Comparison of ENCODE assay signal across 8 mouse cellular contexts in genomic region chr7:126861429-126862130, GRCm38 (mm10). TPM values are rescaled to one million over a fixed set of nuclear protein-coding genes. Genes with fewer than 3 reads are reported as not detected.
DNase-seq lines count a peak whose midpoint lies in the region; ATAC-seq and TF ChIP-seq lines count a peak whose summit lies in the region.

Gene Hirip3 (plus strand): TSS chr7:126861972.

- peak; percentile 5; the same call in 1 of the 2 replicates for TF ChIP-seq CTCF in heart, adult 2 months (IDR thresholded peaks at IDR 0.05)

- peak within 1 kb of the TSS; percentile 86 for H3K4me2 ChIP-seq in embryonic facial prominence, embryonic 13.5 days
- H3K4me2 ChIP-seq in limb, embryonic 13.5 days (replicated peaks): peak within 1 kb of the TSS; percentile 88
- peak within 1 kb of the TSS; percentile 93 for H3K4me2 ChIP-seq in midbrain, embryonic 16.5 days (ENCODE audit: low read length)

- H3K9ac ChIP-seq in embryonic facial prominence, embryonic 13.5 days: peak within 1 kb of the TSS; percentile 85
- peak within 1 kb of the TSS; percentile 76 for H3K9ac ChIP-seq in heart, adult 2 months (ENCODE audit: low read depth, low read length)
- peak within 1 kb of the TSS; percentile 82 for H3K9ac ChIP-seq in limb, embryonic 13.5 days
- peak within 1 kb of the TSS; percentile 64 for H3K9ac ChIP-seq in midbrain, embryonic 16.5 days (ENCODE audit: low read depth, low read length)

- peak; percentile 78 for ATAC-seq in embryonic facial prominence, embryonic 13.5 days (ENCODE audit: insufficient number of reproducible peaks, insufficient read depth, low FRiP score, low TSS enrichment, low read depth)
- peak; percentile 92 for ATAC-seq in limb, embryonic 13.5 days (ENCODE audit: low FRiP score, low read depth)
- ATAC-seq in midbrain, embryonic 16.5 days: peak; percentile 91

- no peaks in the 10 kb centered on the region for H3K27me3 ChIP-seq in embryonic facial prominence, embryonic 13.5 days
- H3K27me3 ChIP-seq in heart, adult 2 months (ENCODE audit: control insufficient read depth, insufficient read depth, low read length): no peaks in the 10 kb centered on the region
- no peaks in the 10 kb centered on the region for H3K27me3 ChIP-seq in limb, embryonic 13.5 days
- H3K27me3 ChIP-seq in midbrain, embryonic 16.5 days (ENCODE audit: control insufficient read depth, insufficient read depth, low read depth, low read length): no peaks in the 10 kb centered on the region

- peaks cover 44% of the 10 kb centered on the region for H3K4me1 ChIP-seq in embryonic facial prominence, embryonic 13.5 days
- H3K4me1 ChIP-seq in heart, adult 2 months (ENCODE audit: control insufficient read depth, insufficient read depth, low read length): peaks cover 3% of the 10 kb centered on the region
- peaks cover 29% of the 10 kb centered on the region for H3K4me1 ChIP-seq in limb, embryonic 13.5 days
- H3K4me1 ChIP-seq in midbrain, embryonic 16.5 days (ENCODE audit: control insufficient read depth, insufficient read depth, low read length): peaks cover 21% of the 10 kb centered on the region

- H3K27ac ChIP-seq in embryonic facial prominence, embryonic 13.5 days: peak within 1 kb of the TSS; percentile 86
- peak within 1 kb of the TSS; percentile 90 for H3K27ac ChIP-seq in heart, adult 2 months
- peak within 1 kb of the TSS; percentile 84 for H3K27ac ChIP-seq in limb, embryonic 13.5 days
- H3K27ac ChIP-seq in midbrain, embryonic 16.5 days (ENCODE audit: low read length): peak within 1 kb of the TSS; percentile 80

- H3K36me3 ChIP-seq in embryonic facial prominence, embryonic 13.5 days: peaks cover 67% of the 10 kb centered on the region
- H3K36me3 ChIP-seq in heart, adult 2 months (ENCODE audit: control insufficient read depth, insufficient read depth, low read length): no peaks in the 10 kb centered on the region
- H3K36me3 ChIP-seq in limb, embryonic 13.5 days: peaks cover 62% of the 10 kb centered on the region
- peaks cover 22% of the 10 kb centered on the region for H3K36me3 ChIP-seq in midbrain, embryonic 16.5 days (ENCODE audit: control insufficient read depth, insufficient read depth, low read length)

- peak within 1 kb of the TSS; percentile 74 for H3K4me3 ChIP-seq in embryonic facial prominence, embryonic 13.5 days
- H3K4me3 ChIP-seq in heart, adult 2 months: peak within 1 kb of the TSS; percentile 59
- H3K4me3 ChIP-seq in limb, embryonic 13.5 days: peak within 1 kb of the TSS; percentile 75
- H3K4me3 ChIP-seq in midbrain, embryonic 16.5 days (ENCODE audit: low read depth, low read length): peak within 1 kb of the TSS; percentile 67

- 2% methylated on average over 42 of the region's 42 CpGs for WGBS in embryonic facial prominence, embryonic 13.5 days
- WGBS in heart, adult 2 months: under 1% methylated on average over 42 of the region's 42 CpGs
- under 1% methylated on average over 42 of the region's 42 CpGs for WGBS in limb, embryonic 13.5 days
- WGBS in midbrain, embryonic 16.5 days: 3% methylated on average over 42 of the region's 42 CpGs

- peak; percentile 90 for TF ChIP-seq POLR2A in heart, adult 2 months (IDR thresholded peaks at IDR 0.05; ENCODE audit: insufficient read depth, low read depth, low read length)

- intact Hi-C loops in heart, adult 2 months (cut with DNase I): loop anchor here (1.0 to 10.0 kb wide), 6 partner anchors 23 to 357 kb away; partner anchors contain the start of genes Atxn2l, Cdiptos, Kctd13 and Taok2

- H3K79me2 ChIP-seq in heart, adult 2 months (replicated peaks; ENCODE audit: control insufficient read depth, insufficient read depth, low read length): no peaks in the 10 kb centered on the region

- no peaks in the 10 kb centered on the region for H3K9me3 ChIP-seq in embryonic facial prominence, embryonic 13.5 days
- H3K9me3 ChIP-seq in limb, embryonic 13.5 days: no peaks in the 10 kb centered on the region
- H3K9me3 ChIP-seq in midbrain, embryonic 16.5 days (replicated peaks; ENCODE audit: control insufficient read depth, low read length, poor library complexity, severe bottlenecking): no peaks in the 10 kb centered on the region

- DNase-seq in 3134 (ENCODE audit: extremely low read depth, insufficient read length, low spot score): peak; percentile 95
- peak; percentile 97 for DNase-seq in adrenal gland, postnatal 36 days
- DNase-seq in heart, adult 2 months: peak; percentile 96 to 97
- DNase-seq in kidney, adult 8-10 months: peak; percentile 96 to 97
- peak; percentile 95 to 98 for DNase-seq in spleen, postnatal 10 days (ENCODE audit: low spot score in 2 of 2)

- peak; percentile 64; the same call in 1 of the 2 replicates for TF ChIP-seq EP300 in heart, adult 2 months (IDR thresholded peaks at IDR 0.05; ENCODE audit: insufficient read depth, low read depth, low read length)

RNA-seq across cellular contexts. Expression of gene Hirip3, which starts in this region (rescaled TPM):
- 10 to 100 TPM; 14.5 to 16.0 TPM for total RNA-seq in adrenal gland, postnatal 36 days (2021)
- polyA plus RNA-seq in embryonic facial prominence, embryonic 13.5 days (2015; fragmentation: Nextera tagmentation; extraction: Ambion mirVana): 37.5 and 43.0 TPM in 2 replicates
- 1 to 10 TPM; 5.7 to 6.3 TPM for total RNA-seq in heart, adult 2 months (2021)
- polyA plus RNA-seq in heart, adult 2 months (2012; rRNA removed): 3.6 and 4.4 TPM in 2 replicates
- 39.8 and 48.3 TPM in 2 replicates for polyA plus RNA-seq in limb, embryonic 13.5 days (2015; fragmentation: Nextera tagmentation; extraction: Ambion mirVana)
- 19.8 and 20.0 TPM in 2 replicates for polyA plus RNA-seq in midbrain, embryonic 16.5 days (2015; fragmentation: Nextera tagmentation; extraction: Ambion mirVana)

Comparison
In these comparisons a context has a peak if more than half of its experiments do, and no peak if none do; other contexts are left out.
1. Peak in every context shown above with its lines: DNase-seq, ATAC-seq, H3K4me3 ChIP-seq and H3K27ac ChIP-seq.